Mouse (Mus musculus) erythroblast, embryonic 14.5 days (primary cell): Measurements from ENCODE around the gene Twist2. TPM values are rescaled to one million over a fixed set of nuclear protein-coding genes. Genes with fewer than 3 reads are reported as not detected.

Source experiments
- H3K27me3 ChIP-seq: 2 replicates; pipeline ENCODE4 v1.6.1; 2012; ENCODE audit warnings: inconsistent platforms; ENCODE audit not compliant: control insufficient read depth
- H3K36me3 ChIP-seq: 2 replicates; pipeline ENCODE4 v1.6.1; 2012; ENCODE audit warnings: mild to moderate bottlenecking, inconsistent platforms; ENCODE audit not compliant: control insufficient read depth
- H3K4me1 ChIP-seq: 2 replicates; pipeline ENCODE4 v1.6.1; 2012; ENCODE audit warnings: inconsistent platforms; ENCODE audit not compliant: control insufficient read depth
- H3K4me3 ChIP-seq: replicated peaks from 2 replicates; pipeline ENCODE3; 2012; ENCODE audit warnings: moderate library complexity, mild to moderate bottlenecking, inconsistent platforms
- H3K9me3 ChIP-seq: 2 replicates; pipeline ENCODE4 v1.6.1; 2012; ENCODE audit warnings: low read length, inconsistent platforms, mixed read lengths; ENCODE audit not compliant: control insufficient read depth
- GATA1 ChIP-seq: IDR thresholded peaks from 2 replicates; pipeline ENCODE4 v1.6.1; 2012; ENCODE audit warnings: low read length, inconsistent platforms, mixed read lengths
- TAL1 ChIP-seq: IDR thresholded peaks from 3 replicates; pipeline ENCODE4 v1.6.1; 2012; ENCODE audit warnings: low read length, inconsistent platforms, mixed read lengths
- polyA plus RNA-seq: library from polyadenylated mRNA; stranded (reverse); fragments of >175 nt; gene quantifications from 2 replicates; pipeline ENCODE4 v1.2.3, GENCODE M21; 2012

The Twist2 gene
- not detected in 2 replicates for polyA plus RNA-seq

DNA sequence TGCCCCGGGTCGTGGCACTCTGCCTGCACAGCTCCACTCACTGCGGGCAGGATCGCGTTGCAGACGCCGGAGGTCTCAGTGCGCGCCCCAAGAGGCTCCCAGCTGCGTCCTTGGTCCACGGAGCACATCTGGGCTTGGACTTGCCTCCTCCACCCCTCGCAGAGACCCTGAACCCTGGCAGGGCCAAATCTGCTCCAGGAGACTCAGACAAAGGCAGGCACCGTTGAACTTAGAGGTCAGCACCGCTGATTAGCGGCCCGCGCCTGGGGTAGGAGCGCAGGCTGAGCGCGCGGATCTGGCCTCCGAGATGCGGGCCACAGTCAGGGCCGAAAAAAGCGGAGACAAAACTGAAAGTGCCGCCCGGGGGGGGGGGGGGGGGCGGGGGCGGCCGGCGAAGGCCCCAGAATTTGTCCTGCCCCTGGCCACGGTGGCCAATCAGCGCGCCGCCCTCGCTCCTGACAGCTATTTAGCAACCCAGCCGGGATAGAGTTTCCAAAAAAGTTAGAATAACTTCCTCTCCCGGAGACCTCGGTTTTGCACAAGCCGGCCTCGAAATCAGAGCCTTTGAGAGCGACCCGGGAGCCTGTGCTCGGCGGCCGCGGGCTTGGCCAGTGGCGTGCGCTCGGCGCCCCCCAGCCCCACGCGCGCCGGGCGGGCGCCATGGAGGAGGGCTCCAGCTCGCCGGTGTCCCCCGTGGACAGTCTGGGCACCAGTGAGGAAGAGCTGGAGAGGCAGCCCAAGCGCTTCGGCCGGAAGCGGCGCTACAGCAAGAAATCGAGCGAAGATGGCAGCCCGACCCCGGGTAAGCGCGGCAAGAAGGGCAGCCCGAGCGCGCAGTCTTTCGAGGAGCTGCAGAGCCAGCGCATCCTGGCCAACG, at the start of gene Twist2:
Gene Twist2 (plus strand): TSS at position 495 of the 877 bp plus-strand sequence.
- Histone ChIP-seq H3K27me3 (peaks cover 39% of the 10 kb centered on the region), H3K36me3 (no peaks in the 10 kb centered on the region), H3K4me1 (no peaks in the 10 kb centered on the region), H3K4me3 (no peak within 1 kb of the TSS), H3K9me3 (no peaks in the 10 kb centered on the region)
- TF ChIP-seq GATA1 (no peak), TAL1 (no peak)

DNA sequence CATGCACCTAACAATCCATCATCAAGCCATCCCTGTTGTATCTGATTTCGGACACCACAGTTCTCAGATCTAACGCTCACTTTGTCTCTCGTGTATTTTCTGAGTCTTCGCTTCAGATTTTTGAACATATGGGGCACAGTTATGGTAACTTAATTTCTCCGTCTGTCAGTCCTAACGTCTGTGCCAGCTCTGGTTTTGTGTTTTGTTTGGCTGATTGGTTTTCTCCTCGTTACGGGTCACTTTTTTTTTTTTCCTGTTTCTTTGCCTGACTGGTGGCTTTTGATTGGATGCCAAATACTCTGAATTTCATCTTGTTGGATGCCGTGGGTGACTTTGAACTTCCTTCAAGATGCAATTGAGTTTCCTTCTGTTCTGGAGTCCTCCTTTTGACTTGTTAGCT, 48.3 kb upstream of the Twist2 start:
- Histone ChIP-seq H3K4me1 (no peaks in the 10 kb centered on the region), H3K9me3 (no peaks in the 10 kb centered on the region), H3K27me3 (no peaks in the 10 kb centered on the region), H3K36me3 (no peaks in the 10 kb centered on the region), H3K4me3 (no peak overlapping the region)
- no peak for TF ChIP-seq GATA1
- TF ChIP-seq TAL1, result no peak

DNA sequence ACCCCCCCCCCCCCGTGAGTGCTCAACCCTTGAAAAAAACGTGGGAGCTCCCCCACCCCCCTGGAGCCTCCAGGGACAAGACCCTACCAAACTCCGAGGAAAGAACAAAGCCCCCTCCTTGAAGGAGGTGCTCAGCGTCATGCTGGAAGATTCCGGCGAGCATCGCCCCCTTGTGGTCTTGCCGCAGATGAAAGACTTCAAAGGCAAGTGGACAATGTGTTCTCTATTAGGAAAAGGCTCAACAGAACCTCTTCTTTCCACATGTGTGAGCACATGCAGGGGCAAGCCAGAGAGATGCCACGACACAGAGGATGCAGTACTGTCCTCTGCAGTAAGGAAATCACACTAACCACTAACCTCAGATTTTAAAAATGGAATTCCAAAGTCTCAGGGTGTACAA, 46.2 kb upstream of the Twist2 start:
- no peaks in the 10 kb centered on the region for H3K27me3 ChIP-seq
- H3K36me3 ChIP-seq, result no peaks in the 10 kb centered on the region
- no peaks in the 10 kb centered on the region for H3K9me3 ChIP-seq
- no peak overlapping the region for H3K4me3 ChIP-seq
- no peak for TF ChIP-seq TAL1
- TF ChIP-seq GATA1, result no peak
- H3K4me1 ChIP-seq, result no peaks in the 10 kb centered on the region

GRCm38 (mm10) chr1:91757292-91757691, 44.0 kb upstream of the Twist2 start:
- no peak for TF ChIP-seq GATA1
- TF ChIP-seq TAL1, result no peak
- H3K27me3 ChIP-seq, result no peaks in the 10 kb centered on the region
- H3K9me3 ChIP-seq, result no peaks in the 10 kb centered on the region
- no peaks in the 10 kb centered on the region for H3K36me3 ChIP-seq
- H3K4me1 ChIP-seq, result no peaks in the 10 kb centered on the region
- H3K4me3 ChIP-seq, result no peak overlapping the region

DNA sequence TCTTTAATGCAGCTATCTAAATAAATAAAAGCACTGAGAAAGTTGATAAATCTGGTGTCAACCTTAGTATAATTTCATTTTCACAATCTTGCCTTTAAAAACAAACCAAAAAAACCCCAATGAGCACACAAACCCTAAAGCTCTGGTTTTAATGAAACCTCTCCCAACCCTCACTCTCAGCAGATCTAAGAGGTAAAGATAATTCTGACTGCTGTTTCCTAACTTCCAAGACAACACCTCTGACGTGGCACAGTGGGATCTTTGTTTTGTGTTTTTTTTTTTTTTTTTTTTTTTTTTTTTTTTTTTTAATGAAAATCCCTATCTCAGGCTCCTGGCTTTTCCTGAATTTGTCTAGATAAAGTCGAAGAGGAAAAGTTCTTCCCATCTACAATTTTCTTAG, 43.1 kb upstream of the Twist2 start:
- Histone ChIP-seq H3K4me1 (no peaks in the 10 kb centered on the region), H3K36me3 (no peaks in the 10 kb centered on the region), H3K9me3 (no peaks in the 10 kb centered on the region), H3K4me3 (no peak overlapping the region), H3K27me3 (no peaks in the 10 kb centered on the region)
- TF ChIP-seq GATA1, result no peak
- TF ChIP-seq TAL1, result no peak

DNA sequence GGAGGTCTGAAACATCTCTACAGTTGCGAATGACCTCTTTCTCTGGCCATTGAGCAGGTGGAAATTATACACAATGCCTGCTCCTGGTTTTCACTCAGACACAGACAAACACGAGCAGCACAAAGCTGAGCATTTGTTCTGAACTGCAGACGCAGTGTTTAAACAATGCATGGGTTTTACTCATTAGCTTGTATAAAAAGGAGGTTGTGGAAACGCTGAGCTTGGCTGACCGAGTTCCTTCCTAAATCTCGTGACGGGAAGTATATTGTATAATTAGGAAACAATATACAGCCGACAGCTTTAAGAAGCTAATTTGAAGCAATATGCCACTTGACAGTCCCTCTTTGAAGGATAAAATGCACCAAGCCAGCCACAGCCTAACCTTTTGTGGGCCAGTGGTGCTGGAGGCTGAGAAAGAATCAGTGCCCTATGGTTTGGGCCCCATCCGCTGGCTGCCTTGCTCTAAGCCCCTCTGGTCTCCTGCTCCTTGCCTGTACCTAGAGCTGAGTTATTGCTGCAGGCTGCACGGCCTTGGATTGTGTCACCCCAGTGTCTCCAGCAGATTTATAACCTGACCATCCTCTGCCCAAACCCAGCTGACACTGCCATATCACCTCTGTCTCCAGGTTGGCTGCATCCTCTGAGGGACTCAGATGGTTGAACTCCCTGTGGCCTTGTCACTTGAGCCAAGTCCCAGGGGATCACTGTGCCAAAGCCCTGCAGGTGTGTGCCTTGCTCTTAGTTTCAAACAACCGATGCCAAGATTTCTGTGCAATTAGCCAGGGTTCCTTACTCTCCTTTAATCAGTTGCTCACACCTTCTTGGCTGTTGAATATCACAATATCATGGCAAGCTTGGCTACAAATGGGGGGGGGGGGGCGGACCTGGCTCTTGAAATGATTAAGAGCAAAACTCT, 42.4 kb upstream of the Twist2 start:
- no peak for TF ChIP-seq GATA1
- no peak for TF ChIP-seq TAL1
- no peaks in the 10 kb centered on the region for H3K9me3 ChIP-seq
- H3K4me1 ChIP-seq, result no peaks in the 10 kb centered on the region
- H3K36me3 ChIP-seq, result no peaks in the 10 kb centered on the region
- H3K27me3 ChIP-seq, result no peaks in the 10 kb centered on the region
- no peak overlapping the region for H3K4me3 ChIP-seq

DNA sequence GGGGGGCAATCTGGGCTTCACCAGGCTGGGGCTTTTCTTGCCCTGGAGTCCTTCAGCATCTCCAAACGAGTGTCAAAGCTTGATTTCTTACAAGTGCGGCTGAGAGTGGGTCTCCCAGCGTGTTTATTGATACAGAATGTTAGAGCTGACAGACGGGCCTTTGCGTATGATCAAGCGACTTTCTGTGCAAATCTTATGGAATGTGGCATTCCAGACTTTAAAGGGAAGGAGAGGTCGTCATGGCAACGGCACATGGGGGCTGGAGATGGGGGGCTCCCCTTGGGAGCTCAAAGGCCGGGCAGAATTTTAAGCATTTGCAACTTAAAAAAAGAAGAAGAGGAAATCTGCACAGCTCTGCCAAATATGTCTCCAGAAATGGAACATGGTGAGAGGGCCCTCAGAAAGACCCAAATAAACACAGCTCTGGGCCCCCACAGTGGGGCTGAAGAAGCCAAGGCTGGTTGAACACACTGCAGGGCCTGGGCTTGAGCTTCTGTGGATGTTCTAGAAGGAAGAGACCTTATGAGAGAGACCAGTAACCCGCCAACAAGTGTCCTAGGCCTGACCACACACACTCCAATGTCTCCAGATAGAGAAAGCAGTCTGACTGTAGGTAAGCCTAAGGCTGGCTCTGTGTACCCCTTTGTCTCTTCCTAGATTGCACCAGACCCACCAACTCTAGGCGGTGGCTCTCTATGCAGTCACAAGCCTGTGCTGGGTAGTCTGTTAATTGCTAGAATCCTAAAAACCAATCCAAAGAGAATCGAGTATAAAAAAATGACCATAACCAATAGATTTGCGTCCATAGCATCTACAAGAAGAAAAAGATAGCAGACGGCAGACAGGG, 40.9 kb upstream of the Twist2 start:
- no peaks in the 10 kb centered on the region for H3K9me3 ChIP-seq
- H3K4me3 ChIP-seq, result no peak overlapping the region
- H3K4me1 ChIP-seq, result no peaks in the 10 kb centered on the region
- H3K27me3 ChIP-seq, result no peaks in the 10 kb centered on the region
- TF ChIP-seq TAL1 (no peak), GATA1 (no peak)
- no peaks in the 10 kb centered on the region for H3K36me3 ChIP-seq

GRCm38 (mm10) chr1:91762528-91763091, 38.7 kb upstream of the Twist2 start:
- Histone ChIP-seq H3K36me3 (no peaks in the 10 kb centered on the region), H3K4me1 (no peaks in the 10 kb centered on the region), H3K27me3 (no peaks in the 10 kb centered on the region), H3K4me3 (no peak overlapping the region), H3K9me3 (no peaks in the 10 kb centered on the region)
- TF ChIP-seq GATA1 (no peak), TAL1 (no peak)
